Mouse (Mus musculus) small intestine, adult 2 months (tissue): ENCODE data around the gene Sox8.

Experiments used
- CTCF ChIP-seq: fragments of 200-500 bp; IDR thresholded peaks from 2 replicates; pipeline ENCODE4 v1.5.1; 2012; ENCODE audit warnings: low read depth, mild to moderate bottlenecking, control low read depth, inconsistent platforms, low read length, moderate library complexity, mixed read lengths; ENCODE audit not compliant: insufficient replicate concordance, insufficient read length; ENCODE audit errors: extremely low read depth
- POLR2A ChIP-seq: fragments of 200-500 bp; IDR thresholded peaks from 2 replicates; pipeline ENCODE4 v1.6.1; 2012; ENCODE audit warnings: low read depth, mild to moderate bottlenecking, control low read depth, inconsistent platforms, low read length, moderate library complexity

- TF ChIP-seq CTCF (no peak), POLR2A (no peak)
These were observed 13.7 kb downstream of the Sox8 start for GRCm38 (mm10) chr17:25556630-25557354.
